Mouse (Mus musculus) neural tube, embryonic 15.5 days (tissue): ENCODE data around the gene Ss18l1. TPM values are rescaled to one million over a fixed set of nuclear protein-coding genes. Genes with fewer than 3 reads are reported as not detected.

Source experiments
- ATAC-seq: fragments of 200-750 bp; cut with Nextera tagmentation; 2 replicates; pipeline ENCODE4 v1.8.0; 2017; ENCODE audit warnings: mild to moderate bottlenecking, moderate TSS enrichment, moderate library complexity; ENCODE audit not compliant: low FRiP score
- H3K27ac ChIP-seq: fragments of 300-500 bp; sonication (generic); replicated peaks from 2 replicates; pipeline ENCODE4 v1.5.1; 2015; ENCODE audit warnings: mild to moderate bottlenecking, inconsistent platforms
- H3K27me3 ChIP-seq: fragments of 300-500 bp; sonication (generic); replicated peaks from 2 replicates; pipeline ENCODE4 v1.6.1; 2015; ENCODE audit warnings: inconsistent platforms
- H3K36me3 ChIP-seq: fragments of 300-500 bp; sonication (generic); 2 replicates; pipeline ENCODE4 v1.6.1; 2015; ENCODE audit warnings: inconsistent platforms
- H3K4me1 ChIP-seq: fragments of 300-500 bp; sonication (generic); 2 replicates; pipeline ENCODE4 v1.6.1; 2015; ENCODE audit warnings: inconsistent platforms
- H3K4me2 ChIP-seq: fragments of 300-500 bp; sonication (generic); 2 replicates; pipeline ENCODE4 v1.6.1; 2015; ENCODE audit warnings: inconsistent platforms, mild to moderate bottlenecking, moderate library complexity
- H3K4me3 ChIP-seq: fragments of 300-500 bp; sonication (generic); replicated peaks from 2 replicates; pipeline ENCODE4 v1.5.1; 2015; ENCODE audit warnings: mild to moderate bottlenecking, inconsistent platforms
- H3K9ac ChIP-seq: fragments of 300-500 bp; sonication (generic); replicated peaks from 2 replicates; pipeline ENCODE4 v1.6.1; 2015; ENCODE audit warnings: mild to moderate bottlenecking, inconsistent platforms
- H3K9me3 ChIP-seq: fragments of 300-500 bp; sonication (generic); replicated peaks from 2 replicates; pipeline ENCODE4 v1.6.1; 2016; ENCODE audit warnings: inconsistent platforms
- WGBS: fragments of 180-500 bp; shearing (Covaris S2); methylation state at CpG from one replicate; pipeline ENCODE4 v1.1.7; 2015; ENCODE audit warnings: mixed read lengths; 5-methylcytosine and 5-hydroxymethylcytosine counted together
- polyA plus RNA-seq: library from polyadenylated mRNA; unstranded; fragments of >200 nt; fragmentation: Nextera tagmentation; extraction: Ambion mirVana; gene quantifications from 2 replicates; pipeline ENCODE4 v1.2.1, GENCODE M21; 2015

Ss18l1 gene
- polyA plus RNA-seq, 1 experiment from 2014 or later, result 49.9 TPM

- H3K27me3 ChIP-seq, result peaks cover 27% of the 10 kb centered on the region
- WGBS, result 26% methylated on average over 5 of the region's 5 CpGs
- no peak for ATAC-seq
- no peaks in the 10 kb centered on the region for H3K9me3 ChIP-seq
- H3K36me3 ChIP-seq, result no peaks in the 10 kb centered on the region
- no peak overlapping the region for H3K4me2 ChIP-seq
- H3K4me3 ChIP-seq, result no peak overlapping the region
- H3K4me1 ChIP-seq, result peaks cover 9% of the 10 kb centered on the region
- no peak overlapping the region for H3K27ac ChIP-seq
- H3K9ac ChIP-seq, result no peak overlapping the region
Measured at GRCm38 (mm10) chr2:180095711-180096110, 53.4 kb downstream of the Ss18l1 start.

- ATAC-seq, result peak; percentile 39; the same call in 1 of the 2 replicates
- 39% methylated on average over 3 of the region's 3 CpGs for WGBS
- Histone ChIP-seq H3K9ac (no peak overlapping the region), H3K27ac (no peak overlapping the region), H3K4me2 (no peak overlapping the region), H3K27me3 (peaks cover 45% of the 10 kb centered on the region), H3K4me1 (peaks cover 10% of the 10 kb centered on the region), H3K9me3 (no peaks in the 10 kb centered on the region), H3K36me3 (no peaks in the 10 kb centered on the region), H3K4me3 (no peak overlapping the region)
Measured at GRCm38 (mm10) chr2:180097585-180097984, 55.3 kb downstream of the Ss18l1 start.

- Histone ChIP-seq H3K4me2 (no peak overlapping the region), H3K27me3 (peaks cover 51% of the 10 kb centered on the region), H3K36me3 (no peaks in the 10 kb centered on the region), H3K9me3 (no peaks in the 10 kb centered on the region), H3K9ac (no peak overlapping the region), H3K4me1 (peaks cover 16% of the 10 kb centered on the region), H3K4me3 (no peak overlapping the region), H3K27ac (no peak overlapping the region)
- 44% methylated on average over 5 of the region's 5 CpGs for WGBS
- ATAC-seq, result no peak
Measured at GRCm38 (mm10) chr2:180098167-180098566, 55.9 kb downstream of the Ss18l1 start.

GRCm38 (mm10) chr2:180099529-180099928 lies 57.2 kb downstream of the Ss18l1 start:
- 9% methylated on average over 15 of the region's 15 CpGs for WGBS
- Histone ChIP-seq H3K9ac (no peak overlapping the region), H3K9me3 (no peaks in the 10 kb centered on the region), H3K4me3 (no peak overlapping the region), H3K4me2 (peak overlapping the region; percentile 35), H3K4me1 (peaks cover 29% of the 10 kb centered on the region), H3K36me3 (no peaks in the 10 kb centered on the region), H3K27ac (no peak overlapping the region), H3K27me3 (peaks cover 62% of the 10 kb centered on the region)
- ATAC-seq, result no peak

- peaks cover 66% of the 10 kb centered on the region for H3K27me3 ChIP-seq
- peak overlapping the region; percentile 57 for H3K4me3 ChIP-seq
- peak overlapping the region; percentile 47 for H3K9ac ChIP-seq
- no peak for ATAC-seq
- under 1% methylated on average over 56 of the region's 57 CpGs for WGBS
- no peaks in the 10 kb centered on the region for H3K9me3 ChIP-seq
- H3K4me2 ChIP-seq, result peak overlapping the region; percentile 96
- H3K36me3 ChIP-seq, result no peaks in the 10 kb centered on the region
- peaks cover 35% of the 10 kb centered on the region for H3K4me1 ChIP-seq
- no peak overlapping the region for H3K27ac ChIP-seq
Measured at GRCm38 (mm10) chr2:180103151-180103977, 61.1 kb downstream of the Ss18l1 start.

- peak within 1 kb of the TSS; percentile 57 for H3K4me3 ChIP-seq
- H3K27me3 ChIP-seq, result peaks cover 62% of the 10 kb centered on the region
- no peaks in the 10 kb centered on the region for H3K36me3 ChIP-seq
- H3K4me2 ChIP-seq, result peak within 1 kb of the TSS; percentile 96
- no peak within 1 kb of the TSS for H3K27ac ChIP-seq
- ATAC-seq, result peak; percentile 82
- H3K9ac ChIP-seq, result peak within 1 kb of the TSS; percentile 47
- H3K4me1 ChIP-seq, result peaks cover 35% of the 10 kb centered on the region
- WGBS, result under 1% methylated on average over 67 of the region's 87 CpGs
- H3K9me3 ChIP-seq, result no peaks in the 10 kb centered on the region
Measured at GRCm38 (mm10) chr2:180103978-180104658, 61.8 kb downstream of the Ss18l1 start, which contains the start of gene Hrh3. Gene Hrh3 (minus strand): TSS chr2:180104488.

- Histone ChIP-seq H3K4me2 (peak overlapping the region; percentile 96), H3K4me1 (peaks cover 30% of the 10 kb centered on the region), H3K27me3 (peaks cover 57% of the 10 kb centered on the region), H3K36me3 (no peaks in the 10 kb centered on the region), H3K9me3 (no peaks in the 10 kb centered on the region), H3K27ac (no peak overlapping the region), H3K4me3 (peak overlapping the region; percentile 57), H3K9ac (peak overlapping the region; percentile 47; the same call in 1 of the 2 replicates)
- 14% methylated on average over 24 of the region's 24 CpGs for WGBS
- no peak for ATAC-seq
Measured at GRCm38 (mm10) chr2:180104659-180105377, 62.5 kb downstream of the Ss18l1 start.

GRCm38 (mm10) chr2:180105441-180106190 lies 63.3 kb downstream of the Ss18l1 start:
- Histone ChIP-seq H3K36me3 (no peaks in the 10 kb centered on the region), H3K4me1 (peaks cover 26% of the 10 kb centered on the region), H3K4me2 (no peak overlapping the region), H3K9me3 (no peaks in the 10 kb centered on the region), H3K27me3 (peaks cover 49% of the 10 kb centered on the region), H3K27ac (no peak overlapping the region), H3K9ac (no peak overlapping the region), H3K4me3 (0 out of 2 replicates have a peak overlapping the region, but pooled peaks have one; percentile 0)
- 35% methylated on average over 8 of the region's 8 CpGs for WGBS
- ATAC-seq, result no peak

GRCm38 (mm10) chr2:180107081-180107480 lies 64.8 kb downstream of the Ss18l1 start:
- no peak overlapping the region for H3K4me3 ChIP-seq
- no peak overlapping the region for H3K27ac ChIP-seq
- no peaks in the 10 kb centered on the region for H3K36me3 ChIP-seq
- peaks cover 26% of the 10 kb centered on the region for H3K4me1 ChIP-seq
- WGBS, result 68% methylated on average over 4 of the region's 4 CpGs
- H3K27me3 ChIP-seq, result peaks cover 34% of the 10 kb centered on the region
- H3K4me2 ChIP-seq, result no peak overlapping the region
- no peak overlapping the region for H3K9ac ChIP-seq
- no peak for ATAC-seq
- no peaks in the 10 kb centered on the region for H3K9me3 ChIP-seq

GRCm38 (mm10) chr2:180108285-180108684 lies 66.0 kb downstream of the Ss18l1 start:
- Histone ChIP-seq H3K4me2 (no peak overlapping the region), H3K9ac (no peak overlapping the region), H3K36me3 (no peaks in the 10 kb centered on the region), H3K27ac (no peak overlapping the region), H3K9me3 (no peaks in the 10 kb centered on the region), H3K4me1 (peaks cover 18% of the 10 kb centered on the region), H3K4me3 (no peak overlapping the region), H3K27me3 (peaks cover 24% of the 10 kb centered on the region)
- no peak for ATAC-seq
- WGBS, result 66% methylated on average over 6 of the region's 6 CpGs
